Mouse (Mus musculus) adrenal gland, adult 8-10 months (tissue): Measurements from ENCODE around the gene Tbx10. TPM values are rescaled to one million over a fixed set of nuclear protein-coding genes. Genes with fewer than 3 reads are reported as not detected.

Experiments used
- DNase-seq: peaks from one replicate; pipeline ENCODE4 v3.0.0; 2022
- total RNA-seq, 4 experiments: library from RNA; stranded (reverse); gene quantifications; 2 replicates each; pipeline ENCODE4 v1.2.4; 2022

Gene Tbx10
- total RNA-seq, 4 experiments from 2014 or later: not detected

- no peak for DNase-seq
Measured at GRCm38 (mm10) chr19:3975866-3976265, 16.7 kb upstream of the Tbx10 start.

DNA sequence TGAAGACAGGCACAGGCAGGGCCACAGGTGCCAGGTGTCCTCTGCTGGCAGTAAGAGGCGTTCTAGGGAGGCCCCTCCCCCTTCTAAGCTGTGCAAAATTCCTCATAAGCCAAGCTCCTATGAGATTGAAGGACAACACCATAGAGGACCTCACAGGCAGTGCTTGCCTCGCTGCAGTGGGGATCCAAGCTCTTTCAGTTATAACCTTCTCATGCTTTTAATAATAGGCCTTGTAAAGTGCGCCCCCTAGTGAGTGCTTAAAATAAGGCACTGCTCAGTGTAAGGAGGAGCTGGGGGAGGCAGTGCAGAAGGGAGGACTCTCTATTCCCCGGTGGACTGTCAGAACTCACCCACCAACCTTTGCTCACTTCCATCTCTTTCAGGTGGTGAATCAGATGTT, 12.2 kb upstream of the Tbx10 start:
- peak; percentile 58 for DNase-seq

DNA sequence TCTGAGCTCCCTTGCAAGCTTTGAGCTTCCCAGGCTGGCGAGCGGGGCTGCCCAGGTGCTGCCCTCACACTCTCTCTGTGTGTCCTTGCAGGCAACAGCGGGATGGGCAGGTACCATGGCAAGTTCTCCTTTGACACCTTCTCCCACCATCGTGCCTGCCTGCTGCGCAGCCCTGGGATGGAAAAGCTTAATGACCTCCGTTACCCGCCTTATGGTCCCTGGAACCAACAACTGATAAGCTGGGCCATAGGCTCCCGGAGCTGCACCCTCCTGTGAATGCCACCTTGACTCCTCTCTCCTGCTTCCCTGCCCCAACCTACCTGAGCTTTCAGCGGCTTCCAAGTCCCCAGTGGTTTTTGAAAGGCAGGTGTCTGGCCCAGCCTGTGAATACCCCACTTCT, 11.6 kb upstream of the Tbx10 start:
- no peak for DNase-seq

DNA sequence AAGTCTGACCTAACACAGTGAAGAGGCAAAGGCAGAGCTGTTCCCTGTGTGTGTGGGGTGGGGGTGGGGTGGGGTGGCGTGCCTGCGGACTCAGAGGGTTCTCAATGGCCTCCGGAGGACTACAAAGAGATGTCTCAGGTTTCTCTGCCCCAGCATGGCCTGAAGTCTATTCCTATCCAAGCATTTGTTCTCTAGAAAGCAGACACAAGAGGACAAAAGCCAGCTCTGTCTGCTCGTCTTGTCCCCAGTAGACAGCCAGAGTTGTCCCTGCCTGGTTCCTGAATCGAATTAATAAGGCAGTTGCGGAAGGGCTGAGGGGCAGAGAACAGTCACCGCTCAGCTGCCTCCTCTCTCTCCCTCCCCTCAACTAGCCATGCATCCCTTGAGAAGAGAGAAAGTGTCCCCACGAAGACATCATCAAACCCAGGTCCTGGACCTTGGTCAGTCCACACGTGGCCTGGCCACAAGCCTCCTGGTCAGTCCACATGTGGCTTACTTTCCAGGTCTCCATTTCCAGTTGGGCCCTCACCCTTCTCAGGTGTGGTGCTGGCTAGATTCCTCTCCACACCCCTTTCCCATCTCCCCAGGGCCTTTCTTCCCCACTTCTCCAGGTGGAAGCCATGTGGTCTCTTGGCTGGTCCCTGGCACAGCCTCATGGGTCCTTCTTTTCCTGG, 8.9 kb upstream of the Tbx10 start:
- DNase-seq: no peak

DNA sequence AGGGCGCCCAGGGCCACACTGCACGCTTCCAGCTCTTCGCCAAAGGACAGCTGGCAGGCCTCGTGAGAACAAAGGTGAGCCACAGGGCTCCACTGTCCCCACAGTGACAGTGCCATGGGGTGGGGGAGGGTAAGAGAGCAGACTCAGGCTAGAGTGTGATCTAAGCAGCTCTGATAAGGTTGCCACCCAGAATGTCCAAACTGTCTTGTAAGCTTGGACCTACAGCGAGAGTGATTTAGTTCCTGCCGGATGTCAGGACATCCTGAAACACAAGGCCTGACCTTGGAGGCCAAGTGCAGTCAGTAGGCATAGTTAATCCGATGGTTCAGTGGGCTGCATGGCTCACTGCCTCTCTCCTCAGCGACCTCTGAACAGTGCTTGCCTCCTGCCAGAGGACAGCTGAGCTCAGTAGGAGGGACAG, 7.3 kb upstream of the Tbx10 start:
- DNase-seq: peak; percentile 71

DNA sequence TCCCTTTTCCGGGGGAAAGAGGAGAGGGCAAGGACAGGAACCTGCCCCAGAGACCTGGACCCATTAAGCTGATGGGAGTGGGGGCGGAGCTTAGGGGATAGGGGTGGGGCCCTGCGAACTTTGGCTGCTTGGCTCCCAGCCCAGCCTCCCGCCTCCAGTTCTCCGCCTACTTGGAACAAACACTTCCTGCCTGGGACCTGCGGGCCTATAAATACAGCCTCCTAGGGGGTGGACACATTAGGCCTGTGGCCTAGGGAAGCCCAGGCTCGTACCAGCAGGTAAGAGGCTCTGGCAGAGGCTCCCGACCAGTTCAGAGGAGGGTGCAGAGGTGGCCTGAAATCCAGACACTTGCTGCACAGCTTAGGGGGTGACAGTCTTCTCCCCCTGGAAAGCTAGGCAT, 6.2 kb upstream of the Tbx10 start, which contains the start of gene Acy3:
Gene Acy3, plus strand, starts transcription at position 237 of the 400 bp plus-strand sequence.
- peak; percentile 83 for DNase-seq

GRCm38 (mm10) chr19:3988066-3988465, 4.5 kb upstream of the Tbx10 start:
- DNase-seq: no peak

GRCm38 (mm10) chr19:3988750-3989149, 3.8 kb upstream of the Tbx10 start:
- DNase-seq: no peak

DNA sequence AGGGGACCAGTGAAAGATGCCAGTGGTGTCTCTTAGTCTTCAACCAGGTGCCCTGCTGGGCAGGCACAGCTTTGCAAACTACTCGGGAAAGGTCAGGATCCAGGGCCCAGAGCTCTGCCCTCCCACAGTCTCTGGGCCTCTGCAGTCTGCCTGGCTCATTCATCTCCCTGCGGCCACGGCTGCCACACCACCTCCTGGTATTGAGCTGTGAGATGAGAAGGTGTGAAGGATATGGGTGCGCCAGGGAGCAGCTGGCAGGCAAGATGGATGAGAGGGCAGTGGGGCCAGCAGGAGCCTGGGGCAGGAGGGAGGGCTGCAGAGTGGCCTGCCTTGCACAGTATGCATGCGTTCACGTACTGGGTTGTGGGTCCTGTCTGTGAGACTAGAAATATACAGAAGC, 1.7 kb upstream of the Tbx10 start:
- no peak for DNase-seq

DNA sequence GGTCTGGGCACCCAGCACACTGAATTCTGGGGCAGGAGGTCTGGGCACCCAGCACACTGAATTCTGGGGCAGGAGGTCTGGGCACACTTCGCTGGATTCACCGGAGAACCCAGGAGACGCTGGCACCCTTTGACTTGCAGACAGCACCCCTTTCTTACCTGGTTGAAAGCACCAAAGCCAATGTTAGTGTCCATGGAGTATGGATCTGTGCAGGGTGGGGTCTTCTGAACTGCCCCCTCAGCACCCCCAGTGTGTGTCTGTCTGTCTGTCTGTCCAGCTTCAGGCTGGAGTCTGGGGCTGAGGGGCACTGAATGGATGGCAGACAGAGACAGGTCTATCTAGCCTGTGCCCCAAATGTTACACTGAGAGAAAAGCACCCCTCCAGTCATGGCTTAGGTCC, 990 bp upstream of the Tbx10 start:
- DNase-seq: no peak

DNA sequence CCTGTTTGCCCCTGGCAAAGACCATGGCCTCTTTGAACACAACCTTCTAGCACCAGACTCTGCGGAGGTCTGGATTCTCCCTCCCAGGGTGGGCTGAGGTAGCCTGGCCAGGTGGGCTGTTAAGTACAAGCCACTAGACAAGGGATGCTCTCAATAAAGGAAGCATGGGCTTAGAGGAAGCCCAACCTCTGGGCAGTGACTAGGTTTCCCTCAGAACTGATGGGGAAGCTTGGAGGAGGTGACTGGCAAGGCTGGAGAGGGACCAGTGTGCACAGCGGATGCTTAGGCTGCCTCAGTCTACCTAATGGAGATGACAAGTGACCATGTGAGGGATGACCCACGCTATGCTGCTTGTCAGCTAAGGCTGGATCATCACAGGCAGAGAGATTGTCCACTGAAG, 586 bp upstream of the Tbx10 start:
- DNase-seq: no peak

- no peak for DNase-seq
Measured at GRCm38 (mm10) chr19:3994932-3995331, 2.4 kb downstream of the Tbx10 start.

- DNase-seq: no peak
Measured at GRCm38 (mm10) chr19:3995505-3995904, 3.0 kb downstream of the Tbx10 start.

DNA sequence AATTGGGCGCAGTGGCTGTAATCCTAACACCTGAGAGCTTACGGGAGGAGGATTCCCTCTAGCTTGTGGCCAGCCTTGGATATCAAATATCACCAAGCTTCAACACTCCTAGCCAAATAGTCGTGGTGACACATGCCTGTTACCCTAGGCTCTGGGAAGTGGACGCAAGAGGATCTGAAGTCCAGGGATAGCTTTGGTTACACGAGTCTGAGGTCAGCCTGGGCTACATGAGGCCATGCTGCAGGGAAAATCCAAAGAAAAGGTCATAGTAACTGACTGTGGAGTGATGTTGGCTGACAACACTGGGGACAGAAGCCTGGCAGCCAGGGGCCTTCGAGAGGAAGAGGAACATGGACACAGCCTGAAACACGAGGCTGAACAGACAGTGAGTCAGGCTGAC, 3.6 kb downstream of the Tbx10 start:
- no peak for DNase-seq

DNA sequence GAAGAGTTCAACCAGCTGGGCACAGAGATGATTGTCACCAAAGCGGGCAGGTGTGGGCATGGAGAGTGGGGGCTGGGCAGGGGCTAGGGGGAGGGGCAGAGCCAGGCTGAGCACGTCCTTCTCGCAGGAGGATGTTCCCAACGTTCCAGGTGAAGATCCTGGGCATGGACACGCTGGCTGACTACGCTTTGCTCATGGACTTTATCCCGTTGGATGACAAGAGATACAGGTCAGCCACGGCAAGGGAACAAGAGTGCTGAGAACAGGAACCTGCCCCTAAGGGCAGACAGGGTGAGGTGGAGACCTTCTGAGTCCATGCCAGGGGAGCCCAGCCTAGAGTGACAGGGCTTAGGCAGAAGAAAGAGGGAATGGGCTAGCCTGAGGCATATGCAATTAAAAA, 4.2 kb downstream of the Tbx10 start:
- no peak for DNase-seq

- DNase-seq: no peak
Measured at GRCm38 (mm10) chr19:3997231-3997630, 4.7 kb downstream of the Tbx10 start.

- DNase-seq: no peak
Measured at GRCm38 (mm10) chr19:3998335-3998734, 5.8 kb downstream of the Tbx10 start.

- DNase-seq: no peak
Measured at GRCm38 (mm10) chr19:3999121-3999730, 6.7 kb downstream of the Tbx10 start.

GRCm38 (mm10) chr19:4000119-4000900, 7.8 kb downstream of the Tbx10 start, which contains the start of the genes Nudt8 and Gm49405:
Nudt8 (plus strand) TSS chr19:4000580.
Gm49405 (plus strand) TSS chr19:4000626.
- peak; percentile 94 for DNase-seq

DNA sequence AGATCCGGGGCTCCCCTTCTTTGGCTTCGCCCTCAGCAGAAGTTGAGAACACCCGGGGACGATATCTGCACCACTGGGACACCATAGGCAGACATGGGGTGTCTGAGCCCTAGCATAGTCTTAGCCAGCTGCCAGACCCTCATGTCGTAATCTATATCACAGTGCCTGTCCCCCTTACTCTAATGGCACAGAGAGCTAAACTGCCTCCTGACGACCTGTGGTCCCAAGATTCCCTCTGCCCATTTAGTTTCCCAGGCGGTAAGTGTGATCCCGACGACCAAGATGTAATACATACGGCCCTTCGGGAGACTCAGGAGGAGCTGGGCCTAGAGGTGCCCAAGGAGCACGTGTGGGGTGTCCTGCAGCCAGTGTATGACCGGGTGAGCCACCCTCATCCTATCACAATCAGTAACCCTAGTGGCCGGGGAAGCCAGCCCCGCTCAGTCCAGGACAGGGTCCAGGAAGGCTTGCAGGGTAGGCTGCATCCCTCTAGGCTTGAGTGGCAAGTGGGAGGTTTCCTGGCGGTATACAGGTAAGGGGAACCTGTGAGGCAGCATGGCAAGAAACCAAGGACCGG, 8.5 kb downstream of the Tbx10 start:
- no peak for DNase-seq

DNA sequence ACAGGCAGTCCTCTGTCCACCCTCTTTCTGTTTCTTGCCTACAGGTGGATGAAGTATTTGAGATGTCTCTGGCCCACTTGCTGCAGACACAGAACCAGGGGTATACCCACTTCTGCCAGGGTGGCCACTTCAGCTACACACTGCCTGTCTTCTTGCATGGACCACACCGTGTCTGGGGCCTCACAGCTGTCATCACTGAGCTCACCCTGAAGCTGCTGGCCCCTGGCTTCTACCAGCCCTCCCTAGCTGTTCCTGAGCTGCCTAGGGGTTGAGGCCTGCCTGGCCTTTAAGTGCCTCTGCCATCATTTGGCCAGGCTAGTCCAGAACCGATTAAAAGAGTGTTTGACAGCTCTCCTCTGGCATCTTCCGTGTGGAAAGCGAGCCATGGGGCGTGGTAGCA, 9.2 kb downstream of the Tbx10 start:
- no peak for DNase-seq

DNA sequence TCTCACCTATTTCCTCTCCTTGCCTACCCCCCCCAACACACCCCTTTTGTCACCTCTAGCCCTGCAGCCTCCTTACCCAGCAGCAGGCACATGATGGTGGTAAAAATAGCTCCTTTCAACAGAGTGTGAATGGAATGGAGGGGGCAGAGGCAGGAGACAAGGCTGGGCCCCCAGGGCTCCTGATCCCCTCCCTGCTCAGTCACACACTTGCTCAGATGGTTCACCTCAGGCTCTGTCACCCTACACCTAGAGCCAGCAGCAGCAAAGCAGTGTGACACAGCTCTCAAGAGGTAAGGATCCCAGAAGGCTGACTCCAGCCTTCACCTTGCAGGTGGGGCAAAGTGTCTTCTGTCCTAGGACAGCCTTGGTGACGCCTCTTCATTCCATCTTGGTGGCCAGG, 10.6 kb downstream of the Tbx10 start, which contains the start of gene Doc2g:
Gene Doc2g, plus strand, starts transcription at position 202 of the 400 bp plus-strand sequence.
- DNase-seq: no peak

- no peak for DNase-seq
Measured at GRCm38 (mm10) chr19:4003641-4004040, 11.1 kb downstream of the Tbx10 start.
